In genomic region chr5:23395721-23396120, GRCm38 (mm10) we compare ENCODE assay signal across 26 mouse cellular contexts. TPM values are rescaled to one million over a fixed set of nuclear protein-coding genes. Genes with fewer than 3 reads are reported as not detected.
DNase-seq lines count a peak whose midpoint lies in the region; ATAC-seq and TF ChIP-seq lines count a peak whose summit lies in the region.
"Had no signal": no experiment of that assay in that cellular context is flagged by ENCODE, and none has a peak within 500 bp of the region (broad histone marks: within the 10 kb centered on the region; RNA-seq: fewer than 3 reads in every experiment).

No protein-coding gene starts in this region.

- no peak overlapping the region for H3K4me2 ChIP-seq in embryonic facial prominence, embryonic 15.5 days (replicated peaks)
- H3K4me2 ChIP-seq in midbrain, embryonic 11.5 days: no peak overlapping the region
- H3K4me2 ChIP-seq: embryonic facial prominence, embryonic 12.5 days; forebrain, embryonic 13.5 days; forebrain, embryonic 15.5 days had no signal

- H3K27ac ChIP-seq in embryonic facial prominence, embryonic 15.5 days (replicated peaks): 0 out of 2 replicates have a peak overlapping the region, but pooled peaks have one; percentile 17
- no peak overlapping the region for H3K27ac ChIP-seq in embryonic facial prominence, embryonic 10.5 days (replicated peaks)
- no peak overlapping the region for H3K27ac ChIP-seq in heart, adult 2 months
- no peak overlapping the region for H3K27ac ChIP-seq in midbrain, embryonic 11.5 days (ENCODE audit: low read depth, low read length)
- no peak overlapping the region for H3K27ac ChIP-seq in midbrain, embryonic 10.5 days (replicated peaks)
- H3K27ac ChIP-seq: embryonic facial prominence, embryonic 12.5 days; forebrain, embryonic 10.5 days; forebrain, embryonic 13.5 days; forebrain, embryonic 15.5 days had no signal

- no peak overlapping the region for H3K4me3 ChIP-seq in embryonic facial prominence, embryonic 15.5 days (replicated peaks)
- no peak overlapping the region for H3K4me3 ChIP-seq in embryonic facial prominence, embryonic 10.5 days
- H3K4me3 ChIP-seq in heart, adult 2 months: no peak overlapping the region
- no peak overlapping the region for H3K4me3 ChIP-seq in midbrain, embryonic 11.5 days (ENCODE audit: low read depth, low read length)
- H3K4me3 ChIP-seq in midbrain, embryonic 10.5 days: no peak overlapping the region
- H3K4me3 ChIP-seq: embryonic facial prominence, embryonic 12.5 days; erythroblast, embryonic 14.5 days; forebrain, embryonic 10.5 days; forebrain, embryonic 13.5 days; forebrain, embryonic 15.5 days had no signal

- H3K79me2 ChIP-seq in heart, adult 2 months (replicated peaks; ENCODE audit: control insufficient read depth, insufficient read depth, low read length): no peaks in the 10 kb centered on the region

- 0 out of 2 replicates have a peak, but pooled peaks cover 5% of the 10 kb centered on the region for H3K36me3 ChIP-seq in embryonic facial prominence, embryonic 15.5 days
- peaks cover 16% of the 10 kb centered on the region for H3K36me3 ChIP-seq in embryonic facial prominence, embryonic 10.5 days (replicated peaks)
- no peaks in the 10 kb centered on the region for H3K36me3 ChIP-seq in heart, adult 2 months (ENCODE audit: control insufficient read depth, insufficient read depth, low read length)
- peaks cover 3% of the 10 kb centered on the region; the same call in 1 of the 2 replicates for H3K36me3 ChIP-seq in midbrain, embryonic 11.5 days (ENCODE audit: control insufficient read depth, insufficient read depth, low read length)
- peaks cover 16% of the 10 kb centered on the region for H3K36me3 ChIP-seq in midbrain, embryonic 10.5 days
- H3K36me3 ChIP-seq: G1E had no signal

- no peaks in the 10 kb centered on the region for H3K4me1 ChIP-seq in embryonic facial prominence, embryonic 15.5 days
- H3K4me1 ChIP-seq in embryonic facial prominence, embryonic 10.5 days: no peaks in the 10 kb centered on the region
- H3K4me1 ChIP-seq in heart, adult 2 months (ENCODE audit: control insufficient read depth, insufficient read depth, low read length): peaks cover 13% of the 10 kb centered on the region
- H3K4me1 ChIP-seq in midbrain, embryonic 11.5 days (ENCODE audit: control insufficient read depth, insufficient read depth, low read length): no peaks in the 10 kb centered on the region
- no peaks in the 10 kb centered on the region for H3K4me1 ChIP-seq in midbrain, embryonic 10.5 days
- H3K4me1 ChIP-seq: embryonic facial prominence, embryonic 12.5 days; forebrain, embryonic 10.5 days; forebrain, embryonic 13.5 days; forebrain, embryonic 15.5 days had no signal

- TF ChIP-seq EP300 in heart, adult 2 months (IDR thresholded peaks at IDR 0.05; ENCODE audit: insufficient read depth, low read depth, low read length): no peak

- 79% methylated on average over 3 of the region's 3 CpGs for WGBS in embryonic facial prominence, embryonic 15.5 days
- WGBS in embryonic facial prominence, embryonic 10.5 days: 83% methylated on average over 3 of the region's 3 CpGs
- WGBS in heart, adult 2 months: 72% methylated on average over 3 of the region's 3 CpGs
- 85% methylated on average over 3 of the region's 3 CpGs for WGBS in midbrain, embryonic 11.5 days
- 81% methylated on average over 3 of the region's 3 CpGs for WGBS in midbrain, embryonic 10.5 days

- no peaks in the 10 kb centered on the region for H3K27me3 ChIP-seq in embryonic facial prominence, embryonic 15.5 days
- H3K27me3 ChIP-seq in embryonic facial prominence, embryonic 10.5 days (replicated peaks; ENCODE audit: low read depth, poor library complexity, severe bottlenecking): no peaks in the 10 kb centered on the region
- H3K27me3 ChIP-seq in heart, adult 2 months (ENCODE audit: control insufficient read depth, insufficient read depth, low read length): no peaks in the 10 kb centered on the region
- no peaks in the 10 kb centered on the region for H3K27me3 ChIP-seq in midbrain, embryonic 11.5 days (ENCODE audit: control insufficient read depth, insufficient read depth, low read length)
- H3K27me3 ChIP-seq in midbrain, embryonic 10.5 days (ENCODE audit: low read depth, poor library complexity, severe bottlenecking): no peaks in the 10 kb centered on the region
- H3K27me3 ChIP-seq: CH12.LX; embryonic facial prominence, embryonic 12.5 days; forebrain, embryonic 13.5 days; forebrain, embryonic 15.5 days had no signal

- TF ChIP-seq CTCF in heart, adult 2 months (IDR thresholded peaks at IDR 0.05): no peak

- no peak for DNase-seq in embryonic facial prominence, embryonic 10.5 days (ENCODE audit: low spot score)
- DNase-seq in heart, adult 11 months: peak; percentile 70
- DNase-seq in heart, adult 2 months: no peak
- peak; percentile 83 for DNase-seq in midbrain, embryonic 11.5 days (ENCODE audit: low spot score, missing footprints)
- DNase-seq in midbrain, embryonic 10.5 days (ENCODE audit: low spot score): no peak
- DNase-seq in lung, postnatal 25 days (ENCODE audit: low spot score): no peak
- DNase-seq: adrenal gland, adult 2 months; adrenal gland, postnatal 10 days; adrenal gland, postnatal 25 days; B cell, adult 2 months; cerebellum, adult 11 months; cerebellum, adult 18-20 months; cerebellum, adult 8-10 months; cerebellum, adult 9-11 months; cerebellum, postnatal 14 days; cerebellum, postnatal 36 days; embryo, embryonic 11 days had no signal

- no peak for TF ChIP-seq POLR2A in heart, adult 2 months (IDR thresholded peaks at IDR 0.05; ENCODE audit: insufficient read depth, low read depth, low read length)

- H3K9me3 ChIP-seq in embryonic facial prominence, embryonic 15.5 days (replicated peaks): no peaks in the 10 kb centered on the region
- H3K9me3 ChIP-seq in embryonic facial prominence, embryonic 10.5 days: no peaks in the 10 kb centered on the region
- H3K9me3 ChIP-seq in midbrain, embryonic 11.5 days (ENCODE audit: control insufficient read depth, low read length): no peaks in the 10 kb centered on the region
- no peaks in the 10 kb centered on the region for H3K9me3 ChIP-seq in midbrain, embryonic 10.5 days (replicated peaks)
- H3K9me3 ChIP-seq: embryonic facial prominence, embryonic 12.5 days; forebrain, embryonic 10.5 days; forebrain, embryonic 13.5 days; forebrain, embryonic 15.5 days; G1E had no signal

- intact Hi-C loops in heart, adult 2 months (cut with DNase I): no loop called here

- no peak for ATAC-seq in embryonic facial prominence, embryonic 15.5 days (ENCODE audit: insufficient number of reproducible peaks, low FRiP score, low TSS enrichment, low read depth)
- no peak for ATAC-seq in midbrain, embryonic 11.5 days (ENCODE audit: low FRiP score)
- ATAC-seq: CD4-positive, CD25-positive, alpha-beta regulatory T cell, adult 4 months; forebrain, embryonic 13.5 days; forebrain, embryonic 15.5 days had no signal

- no peak overlapping the region for H3K9ac ChIP-seq in embryonic facial prominence, embryonic 15.5 days
- H3K9ac ChIP-seq in heart, adult 2 months (ENCODE audit: low read depth, low read length): no peak overlapping the region
- H3K9ac ChIP-seq in midbrain, embryonic 11.5 days (ENCODE audit: low read length): no peak overlapping the region
- H3K9ac ChIP-seq: embryonic facial prominence, embryonic 12.5 days; forebrain, embryonic 13.5 days; forebrain, embryonic 15.5 days had no signal

RNA-seq across cellular contexts. Expression of gene Kmt2e, which starts 38.5 kb away (rescaled TPM):
- polyA plus RNA-seq in embryonic facial prominence, embryonic 15.5 days (2015; fragmentation: Nextera tagmentation; extraction: Ambion mirVana): 105 and 109 TPM in 2 replicates
- 86.7 TPM in 2 replicates for polyA plus RNA-seq in embryonic facial prominence, embryonic 10.5 days (2016; fragmentation: Nextera tagmentation; extraction: Ambion mirVana)
- 10 to 100 TPM; 38.1 to 48.5 TPM for total RNA-seq in heart, adult 2 months (2021)
- 14.4 and 18.1 TPM in 2 replicates for polyA plus RNA-seq in heart, adult 2 months (2012; rRNA removed)
- polyA plus RNA-seq in midbrain, embryonic 11.5 days (2014; fragmentation: Nextera tagmentation; extraction: Ambion mirVana): 110 and 115 TPM in 2 replicates
- 86.6 and 101 TPM in 2 replicates for polyA plus RNA-seq in midbrain, embryonic 10.5 days (2016; fragmentation: Nextera tagmentation; extraction: Ambion mirVana)

Comparison
In these comparisons a context has a peak if more than half of its experiments do, and no peak if none do; other contexts are left out.
1. DNase-seq: peak in heart, adult 11 months (single experiment) and midbrain, embryonic 11.5 days (single experiment); none in embryonic facial prominence, embryonic 10.5 days (single experiment), heart, adult 2 months (0 of 2), midbrain, embryonic 10.5 days (single experiment) and lung, postnatal 25 days (single experiment).